Mouse (Mus musculus) neural tube, embryonic 15.5 days (tissue): ENCODE results near the gene Hist1h2ab. TPM values are rescaled to one million over a fixed set of nuclear protein-coding genes. Genes with fewer than 3 reads are reported as not detected.
"Not testable (repeated sequence)": the region's sequence is repeated elsewhere in the genome, so short reads cannot be mapped to it uniquely, and the experiment has no call there.

Source experiments
- ATAC-seq: fragments of 200-750 bp; cut with Nextera tagmentation; 2 replicates; pipeline ENCODE4 v1.8.0; 2017; ENCODE audit warnings: mild to moderate bottlenecking, moderate TSS enrichment, moderate library complexity; ENCODE audit not compliant: low FRiP score
- H3K27ac ChIP-seq: fragments of 300-500 bp; sonication (generic); replicated peaks from 2 replicates; pipeline ENCODE4 v1.5.1; 2015; ENCODE audit warnings: mild to moderate bottlenecking, inconsistent platforms
- H3K27me3 ChIP-seq: fragments of 300-500 bp; sonication (generic); replicated peaks from 2 replicates; pipeline ENCODE4 v1.6.1; 2015; ENCODE audit warnings: inconsistent platforms
- H3K36me3 ChIP-seq: fragments of 300-500 bp; sonication (generic); 2 replicates; pipeline ENCODE4 v1.6.1; 2015; ENCODE audit warnings: inconsistent platforms
- H3K4me1 ChIP-seq: fragments of 300-500 bp; sonication (generic); 2 replicates; pipeline ENCODE4 v1.6.1; 2015; ENCODE audit warnings: inconsistent platforms
- H3K4me2 ChIP-seq: fragments of 300-500 bp; sonication (generic); 2 replicates; pipeline ENCODE4 v1.6.1; 2015; ENCODE audit warnings: inconsistent platforms, mild to moderate bottlenecking, moderate library complexity
- H3K4me3 ChIP-seq: fragments of 300-500 bp; sonication (generic); replicated peaks from 2 replicates; pipeline ENCODE4 v1.5.1; 2015; ENCODE audit warnings: mild to moderate bottlenecking, inconsistent platforms
- H3K9ac ChIP-seq: fragments of 300-500 bp; sonication (generic); replicated peaks from 2 replicates; pipeline ENCODE4 v1.6.1; 2015; ENCODE audit warnings: mild to moderate bottlenecking, inconsistent platforms
- H3K9me3 ChIP-seq: fragments of 300-500 bp; sonication (generic); replicated peaks from 2 replicates; pipeline ENCODE4 v1.6.1; 2016; ENCODE audit warnings: inconsistent platforms
- WGBS: fragments of 180-500 bp; shearing (Covaris S2); methylation state at CpG from one replicate; pipeline ENCODE4 v1.1.7; 2015; ENCODE audit warnings: mixed read lengths; 5-methylcytosine and 5-hydroxymethylcytosine counted together
- microRNA-seq: library from miRNA; unstranded; fragments of <30 nt; microRNA quantifications from one replicate; pipeline ENCODE4, GENCODE M21; 2017
- polyA plus RNA-seq: library from polyadenylated mRNA; unstranded; fragments of >200 nt; fragmentation: Nextera tagmentation; extraction: Ambion mirVana; gene quantifications from 2 replicates; pipeline ENCODE4 v1.2.1, GENCODE M21; 2015

Hist1h2ab gene
- polyA plus RNA-seq, 1 experiment from 2014 or later: 3.0 TPM

DNA sequence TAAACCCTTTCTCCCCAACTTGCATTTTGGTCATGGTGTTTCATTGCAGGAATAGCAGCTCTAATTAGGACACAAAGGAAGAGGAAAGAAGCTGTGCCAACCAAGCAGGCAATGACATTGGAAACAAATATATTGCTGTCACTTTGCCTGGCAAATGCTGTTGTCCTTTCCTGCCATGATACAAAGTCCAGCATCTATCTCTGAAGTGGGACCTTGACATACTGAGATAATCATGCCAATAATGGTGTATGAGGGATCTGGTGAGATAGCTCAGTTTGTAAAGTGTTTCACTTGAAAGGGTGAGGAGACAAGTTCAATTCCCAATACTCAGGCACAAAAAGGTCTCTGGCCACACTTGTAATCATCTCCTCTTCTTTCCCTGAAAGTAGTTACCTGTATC, 15.8 kb downstream of the Hist1h2ab start:
- Histone ChIP-seq H3K36me3 (no peaks in the 10 kb centered on the region), H3K4me1 (peaks cover 19% of the 10 kb centered on the region), H3K27me3 (no peaks in the 10 kb centered on the region), H3K9ac (no peak overlapping the region), H3K4me3 (no peak overlapping the region), H3K9me3 (no peaks in the 10 kb centered on the region), H3K27ac (no peak overlapping the region), H3K4me2 (no peak overlapping the region)
- no peak for ATAC-seq

DNA sequence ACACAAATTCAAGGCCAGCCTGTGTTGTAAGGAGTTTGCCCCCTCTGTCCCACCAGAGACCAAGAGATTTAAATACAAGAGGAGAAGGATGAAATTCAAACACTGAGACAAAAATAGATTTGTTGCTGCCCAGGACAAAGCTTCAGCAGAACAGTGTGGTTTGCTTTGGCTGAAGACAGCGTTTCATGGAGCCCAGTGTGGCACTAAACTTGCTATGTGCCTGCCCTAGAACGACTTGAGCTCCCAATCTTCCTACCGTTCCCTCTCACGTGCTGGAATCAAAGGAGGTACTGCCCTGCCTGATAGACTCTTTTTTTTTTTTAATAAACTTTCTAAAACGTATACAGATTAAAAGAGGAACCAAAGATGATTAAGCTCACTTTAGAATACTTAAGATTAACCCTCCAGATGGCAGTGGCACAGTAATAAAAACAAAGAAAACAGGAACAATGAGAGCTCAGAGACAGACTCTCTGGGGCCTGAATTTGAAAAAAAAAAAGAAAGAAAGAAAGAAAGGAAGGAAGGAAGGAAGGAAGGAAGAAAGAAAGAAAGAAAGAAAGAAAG, 18.0 kb downstream of the Hist1h2ab start:
- 49% methylated on average over 5 of the region's 5 CpGs for WGBS
- no peak overlapping the region for H3K4me2 ChIP-seq
- no peaks in the 10 kb centered on the region for H3K9me3 ChIP-seq
- no peak for ATAC-seq
- peaks cover 15% of the 10 kb centered on the region for H3K4me1 ChIP-seq
- H3K27me3 ChIP-seq: no peaks in the 10 kb centered on the region
- no peaks in the 10 kb centered on the region for H3K36me3 ChIP-seq
- H3K9ac ChIP-seq: no peak overlapping the region
- H3K27ac ChIP-seq: no peak overlapping the region
- no peak overlapping the region for H3K4me3 ChIP-seq

DNA sequence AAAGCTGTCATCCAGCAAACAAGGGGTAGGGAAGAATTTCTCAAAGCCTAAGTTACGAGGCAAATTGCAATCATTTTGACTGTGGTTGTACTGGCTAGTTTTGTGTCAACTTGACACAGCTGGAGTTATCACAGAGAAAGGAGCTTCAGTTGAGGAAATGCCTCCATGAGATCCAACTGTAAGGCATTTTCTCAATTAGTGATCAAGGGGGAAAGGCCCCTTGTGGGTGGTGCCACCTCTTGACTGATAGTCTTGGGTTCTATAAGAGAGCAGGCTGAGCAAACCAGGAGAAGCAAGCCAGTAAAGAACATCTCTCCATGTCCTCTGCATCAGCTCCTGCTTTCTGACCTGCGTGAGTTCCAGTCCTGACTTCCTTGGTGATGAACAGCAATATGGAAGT, 18.7 kb downstream of the Hist1h2ab start, which contains the start of gene Trim38:
Gene Trim38 (plus strand): TSS at position 301 of the 400 bp plus-strand sequence.
- H3K27me3 ChIP-seq, H3K4me1 ChIP-seq, H3K4me3 ChIP-seq, H3K4me2 ChIP-seq, H3K27ac ChIP-seq, ATAC-seq, H3K9ac ChIP-seq, H3K36me3 ChIP-seq, H3K9me3 ChIP-seq: not testable (repeated sequence)
- 89% methylated on average over 2 of the region's 2 CpGs for WGBS

DNA sequence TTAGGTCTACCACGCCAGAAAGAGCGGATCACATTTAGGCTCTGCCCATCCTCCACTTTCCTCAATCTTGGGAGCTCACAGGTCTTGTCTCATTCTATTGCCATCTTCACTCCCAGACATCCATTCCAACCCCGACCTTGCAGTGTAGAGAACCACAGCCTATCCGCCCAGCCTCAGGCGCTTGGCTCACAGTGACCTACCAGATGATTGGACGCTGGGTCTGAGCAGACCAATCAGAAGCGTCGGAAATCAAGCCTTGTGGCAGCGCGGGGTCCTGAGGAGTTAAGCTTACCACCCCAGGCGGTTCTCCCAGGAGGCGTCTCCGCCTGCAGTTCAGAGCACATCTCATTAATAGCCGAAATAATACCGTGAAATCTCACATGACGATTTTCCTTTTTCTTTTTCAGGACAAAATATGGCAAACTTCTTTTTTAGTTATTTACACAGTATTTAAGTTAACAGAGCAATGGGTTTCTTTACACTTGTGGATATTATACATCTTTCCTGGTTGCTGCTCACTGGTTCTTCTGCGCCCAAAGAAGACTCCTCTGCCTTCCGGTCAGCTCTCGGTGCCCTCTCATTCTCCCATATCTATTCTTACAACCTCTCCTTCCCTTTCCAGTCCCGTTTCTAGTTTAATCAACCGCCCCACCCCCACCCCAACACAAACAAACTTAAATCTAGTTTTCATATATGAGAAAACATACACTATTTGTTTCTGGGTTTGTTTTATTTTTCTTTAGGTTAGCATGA, 21.8 kb downstream of the Hist1h2ab start:
- Histone ChIP-seq H3K27ac (no peak overlapping the region), H3K9ac (no peak overlapping the region), H3K4me1 (peaks cover 7% of the 10 kb centered on the region; the same call in 1 of the 2 replicates), H3K4me3 (peak overlapping the region; percentile 9; the same call in 1 of the 2 replicates), H3K4me2 (peak overlapping the region; percentile 50), H3K9me3 (no peaks in the 10 kb centered on the region), H3K27me3 (no peaks in the 10 kb centered on the region; the same call in 1 of the 2 replicates), H3K36me3 (no peaks in the 10 kb centered on the region)
- WGBS: 28% methylated on average over 21 of the region's 21 CpGs
- peak; percentile 90 for ATAC-seq

DNA sequence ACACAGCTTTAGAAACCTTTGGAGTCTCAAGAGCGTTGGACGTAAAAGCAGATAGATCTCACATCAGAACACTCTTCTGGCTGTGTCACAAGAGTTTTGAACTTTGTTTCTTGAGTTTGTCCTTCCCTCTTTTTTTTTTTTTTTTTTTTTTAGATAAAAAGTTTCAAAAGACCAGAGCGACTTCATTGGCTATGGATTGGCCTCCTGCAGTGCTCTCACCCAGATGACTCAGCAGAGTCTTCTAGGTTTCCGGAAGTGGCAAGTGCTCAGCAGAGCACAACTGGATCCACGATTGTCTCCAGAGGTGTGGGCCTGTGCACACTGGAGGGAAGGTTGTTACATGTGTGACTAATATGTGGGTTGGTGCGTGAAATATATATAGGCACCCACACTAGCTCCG, 27.4 kb downstream of the Hist1h2ab start:
- Histone ChIP-seq H3K4me3 (no peak overlapping the region), H3K36me3 (no peaks in the 10 kb centered on the region), H3K9me3 (no peaks in the 10 kb centered on the region), H3K4me1 (no peaks in the 10 kb centered on the region), H3K4me2 (no peak overlapping the region), H3K27ac (no peak overlapping the region), H3K9ac (no peak overlapping the region), H3K27me3 (no peaks in the 10 kb centered on the region; the same call in 1 of the 2 replicates)
- no peak for ATAC-seq
- WGBS: 96% methylated on average over 7 of the region's 7 CpGs

DNA sequence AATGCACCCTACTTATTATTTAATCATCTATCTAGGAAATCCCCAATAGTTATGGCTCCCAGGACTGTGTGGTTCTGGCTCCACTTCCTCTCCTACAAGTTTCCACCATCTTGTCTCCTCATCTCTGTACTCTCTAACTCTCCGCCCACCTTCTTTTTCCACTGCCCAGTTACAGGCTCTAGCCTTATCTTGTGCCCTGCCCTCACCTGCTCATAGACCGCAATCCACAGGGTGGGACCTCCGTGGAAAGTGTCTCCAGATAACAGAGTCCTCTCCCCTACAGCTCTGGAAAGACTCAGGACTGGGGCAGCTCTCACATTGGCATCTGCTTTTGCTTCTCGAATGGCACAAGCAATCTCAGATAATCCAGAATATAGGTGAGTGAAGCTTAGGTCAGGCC, 28.1 kb downstream of the Hist1h2ab start:
- ATAC-seq: no peak
- Histone ChIP-seq H3K9ac (no peak overlapping the region), H3K9me3 (no peaks in the 10 kb centered on the region), H3K4me1 (no peaks in the 10 kb centered on the region), H3K36me3 (no peaks in the 10 kb centered on the region), H3K27ac (no peak overlapping the region), H3K27me3 (no peaks in the 10 kb centered on the region; the same call in 1 of the 2 replicates), H3K4me2 (no peak overlapping the region), H3K4me3 (no peak overlapping the region)
- 89% methylated on average over 4 of the region's 4 CpGs for WGBS

DNA sequence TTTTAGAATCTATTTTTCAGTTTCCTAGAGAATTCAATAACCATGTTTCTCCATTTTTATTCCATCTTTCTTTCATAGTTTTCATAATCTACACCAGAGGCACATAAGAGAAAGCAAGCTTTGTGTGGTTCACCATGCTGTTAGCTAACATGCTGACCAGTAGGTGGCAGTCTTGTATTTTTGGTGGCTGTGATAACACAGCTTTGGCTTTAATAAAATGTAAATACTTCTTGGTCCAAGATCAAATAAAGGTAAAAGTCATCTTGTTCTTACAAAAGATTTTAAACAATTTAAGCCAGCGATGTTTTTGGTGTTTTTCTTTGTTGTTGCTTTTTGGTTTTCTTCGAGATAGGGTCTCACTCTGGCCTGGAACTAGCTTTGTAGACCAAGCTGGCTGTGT, 41.6 kb downstream of the Hist1h2ab start:
- no peaks in the 10 kb centered on the region for H3K36me3 ChIP-seq
- H3K27me3 ChIP-seq: no peaks in the 10 kb centered on the region
- H3K9me3 ChIP-seq: no peaks in the 10 kb centered on the region
- peak; percentile 84; the same call in 1 of the 2 replicates for ATAC-seq
- no peak overlapping the region for H3K27ac ChIP-seq
- no peak overlapping the region for H3K9ac ChIP-seq
- no peak overlapping the region for H3K4me2 ChIP-seq
- no peak overlapping the region for H3K4me3 ChIP-seq
- WGBS: 43% methylated on average over 2 of the region's 2 CpGs
- H3K4me1 ChIP-seq: no peaks in the 10 kb centered on the region

DNA sequence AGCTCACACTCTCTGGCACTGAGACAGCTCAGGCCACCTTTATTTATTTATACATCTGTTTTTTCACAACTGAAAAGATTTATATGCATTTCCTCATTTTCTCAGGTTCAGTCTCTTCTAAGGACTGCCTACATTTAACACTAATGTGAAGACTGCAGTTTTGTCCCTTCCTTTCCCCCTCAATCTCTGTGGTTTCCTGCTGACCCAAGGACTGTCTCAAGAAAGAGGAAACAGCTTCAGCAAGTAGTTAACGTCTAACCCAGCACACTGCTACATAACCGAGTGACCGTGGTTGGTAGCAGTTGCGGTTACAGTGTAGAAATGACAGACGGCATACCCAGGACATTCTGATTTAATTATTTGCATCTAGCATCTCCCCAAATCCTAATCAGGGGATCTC, 48.5 kb downstream of the Hist1h2ab start:
- no peak for ATAC-seq
- Histone ChIP-seq H3K4me1 (no peaks in the 10 kb centered on the region), H3K4me3 (no peak overlapping the region), H3K4me2 (no peak overlapping the region), H3K27ac (no peak overlapping the region), H3K9ac (no peak overlapping the region), H3K9me3 (no peaks in the 10 kb centered on the region), H3K36me3 (no peaks in the 10 kb centered on the region), H3K27me3 (no peaks in the 10 kb centered on the region)
- WGBS: 88% methylated on average over 5 of the region's 5 CpGs

Small RNA genes lying within 50 kb of the gene (microRNA-seq; reads per million reads assigned to microRNA genes)
- gene Gm44314 (not detected), gene Gm44484 (not detected)

Other genes starting within 250 kb of the Hist1h2ab start
- gene Hist1h4h, start 220.1 kb upstream of the Hist1h2ab start, polyA plus RNA-seq: 1.5 and 4.5 TPM in 2 replicates
- 0.77 TPM in 1 of 2 replicates, not detected in the other for gene Hist1h2af, start 217.2 kb upstream of the Hist1h2ab start, polyA plus RNA-seq
- gene Hist1h3g, start 215.7 kb upstream of the Hist1h2ab start, polyA plus RNA-seq: 0.51 and 0.64 TPM in 2 replicates
- 0.22 and 0.51 TPM in 2 replicates for gene Hist1h2bh, start 207.7 kb upstream of the Hist1h2ab start, polyA plus RNA-seq
- gene Hist1h3f, start 207.1 kb upstream of the Hist1h2ab start, polyA plus RNA-seq: not detected in 2 replicates
- not detected in 2 replicates for gene Hist1h4f, start 199.5 kb upstream of the Hist1h2ab start, polyA plus RNA-seq
- 0.09 and 0.13 TPM in 2 replicates for gene Hist1h1d, start 197.9 kb upstream of the Hist1h2ab start, polyA plus RNA-seq
- 1.1 and 1.7 TPM in 2 replicates for gene Hist1h3e, start 188.8 kb upstream of the Hist1h2ab start, polyA plus RNA-seq
- 12.5 and 25.5 TPM in 2 replicates for gene Hist1h2ae, start 179.9 kb upstream of the Hist1h2ab start, polyA plus RNA-seq
- 2.2 and 2.9 TPM in 2 replicates for gene Hist1h2bg, start 179.7 kb upstream of the Hist1h2ab start, polyA plus RNA-seq
- 2.7 TPM in 1 of 2 replicates, not detected in the other for gene Hist1h2bf, start 176.9 kb upstream of the Hist1h2ab start, polyA plus RNA-seq
- 0.97 TPM in 1 of 2 replicates, not detected in the other for gene Hist1h2ad, start 176.7 kb upstream of the Hist1h2ab start, polyA plus RNA-seq
- gene Hist1h3d, start 175.4 kb upstream of the Hist1h2ab start, polyA plus RNA-seq: 0.88 and 2.0 TPM in 2 replicates
- 31.8 and 54.1 TPM in 2 replicates for gene Hist1h4d, start 169.5 kb upstream of the Hist1h2ab start, polyA plus RNA-seq
- 1.7 and 2.0 TPM in 2 replicates for gene Hist1h2be, start 130.0 kb upstream of the Hist1h2ab start, polyA plus RNA-seq
- 4.3 and 7.0 TPM in 2 replicates for gene Hist1h1e, start 128.6 kb upstream of the Hist1h2ab start, polyA plus RNA-seq
- 0.26 and 0.54 TPM in 2 replicates for gene Hist1h2ac, start 67.2 kb upstream of the Hist1h2ab start, polyA plus RNA-seq
- gene Hist1h2bc, start 66.9 kb upstream of the Hist1h2ab start, polyA plus RNA-seq: 18.4 and 26.8 TPM in 2 replicates
- not detected in 2 replicates for gene Hist1h1t, start 55.3 kb upstream of the Hist1h2ab start, polyA plus RNA-seq
- gene Hist1h4c, start 52.7 kb upstream of the Hist1h2ab start, polyA plus RNA-seq: 2.7 and 2.8 TPM in 2 replicates
- gene Hfe, start 40.3 kb upstream of the Hist1h2ab start, polyA plus RNA-seq: 3.7 and 4.6 TPM in 2 replicates
- 7.4 and 13.8 TPM in 2 replicates for gene Hist1h1c, start 12.3 kb upstream of the Hist1h2ab start, polyA plus RNA-seq
- gene Hist1h3c, start 5.5 kb upstream of the Hist1h2ab start, polyA plus RNA-seq: 0.78 and 2.4 TPM in 2 replicates
- 0.83 TPM in 1 of 2 replicates, not detected in the other for gene Hist1h2bb, start 4.4 kb upstream of the Hist1h2ab start, polyA plus RNA-seq
- gene Hist1h3b, start 1.1 kb downstream of the Hist1h2ab start, polyA plus RNA-seq: 1.2 and 2.0 TPM in 2 replicates
- 1.0 and 2.6 TPM in 2 replicates for gene Hist1h4b, start 5.9 kb downstream of the Hist1h2ab start, polyA plus RNA-seq
- not detected in 2 replicates for gene Hist1h4a, start 10.1 kb downstream of the Hist1h2ab start, polyA plus RNA-seq
- gene Hist1h3a, start 11.3 kb downstream of the Hist1h2ab start, polyA plus RNA-seq: 1.4 and 2.3 TPM in 2 replicates
- gene Hist1h1a, start 12.5 kb downstream of the Hist1h2ab start, polyA plus RNA-seq: 0.44 and 0.60 TPM in 2 replicates
- gene Trim38, start 18.8 kb downstream of the Hist1h2ab start, polyA plus RNA-seq: 0.09 TPM in 1 of 2 replicates, not detected in the other
- not detected in 2 replicates for gene Slc17a2, start 55.9 kb downstream of the Hist1h2ab start, polyA plus RNA-seq
- gene Slc17a3, start 88.3 kb downstream of the Hist1h2ab start, polyA plus RNA-seq: 0.08 TPM in 1 of 2 replicates, not detected in the other
- not detected in 2 replicates for gene Slc17a1, start 116.6 kb downstream of the Hist1h2ab start, polyA plus RNA-seq
- gene Slc17a4, start 163.9 kb downstream of the Hist1h2ab start, polyA plus RNA-seq: 0.15 and 1.1 TPM in 2 replicates
- gene Hist1h2ba, start 183.0 kb downstream of the Hist1h2ab start, polyA plus RNA-seq: not detected in 2 replicates
- not detected in 2 replicates for gene Hist1h2aa, start 183.3 kb downstream of the Hist1h2ab start, polyA plus RNA-seq
- 0.77 and 1.3 TPM in 2 replicates for gene Scgn, start 240.1 kb downstream of the Hist1h2ab start, polyA plus RNA-seq